Mouse (Mus musculus): Measurements from ENCODE around the gene Taf11.

The Taf11 gene

DNA sequence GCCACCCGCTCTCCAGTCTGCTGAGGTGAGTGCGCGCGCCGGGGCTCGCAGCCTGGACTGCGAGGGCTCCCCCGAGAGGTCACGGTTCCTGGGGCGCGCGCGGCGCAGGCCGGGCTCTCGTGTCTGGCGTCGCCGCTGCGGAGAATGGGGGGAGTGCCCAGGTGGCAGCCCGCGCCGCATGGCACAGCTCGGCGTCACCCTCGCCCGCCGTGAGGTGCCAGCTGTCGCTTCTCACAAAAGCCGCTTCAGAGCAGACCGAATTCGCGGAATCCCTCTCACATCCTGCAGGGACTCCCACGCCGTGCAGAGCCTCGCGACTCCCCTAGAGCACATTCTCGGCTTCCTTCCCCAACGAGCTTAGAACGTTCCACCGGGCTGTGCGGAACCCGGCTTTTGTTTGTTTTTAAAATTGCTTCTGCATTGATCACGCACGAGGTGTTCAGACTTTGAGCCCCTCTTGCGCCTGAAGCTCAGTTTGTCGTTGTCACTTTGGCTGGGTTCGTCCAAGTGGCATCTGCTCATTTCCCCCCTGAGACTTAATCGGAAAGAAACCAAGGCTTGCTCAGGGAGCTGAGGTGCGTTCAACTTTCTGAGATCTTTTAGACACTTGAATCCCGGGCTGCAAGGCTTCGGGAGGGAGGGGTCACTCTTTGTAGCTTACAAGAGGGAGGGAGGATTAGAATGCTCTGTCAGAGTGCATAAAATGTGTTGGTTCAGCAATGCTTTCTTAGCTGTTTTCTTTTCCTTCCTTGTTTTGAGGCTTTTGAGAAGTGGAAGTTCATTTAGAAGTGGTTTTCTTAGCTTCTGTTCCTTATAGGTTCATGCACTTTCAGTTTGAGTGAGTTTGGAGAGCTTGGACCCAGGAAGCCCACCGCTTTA lies at the start of gene Taf11:
Gene Taf11, minus strand, starts transcription at position 223 of the 879 bp plus-strand sequence.
- DNase-seq (ENCODE audit: low spot score) = no peak

DNA sequence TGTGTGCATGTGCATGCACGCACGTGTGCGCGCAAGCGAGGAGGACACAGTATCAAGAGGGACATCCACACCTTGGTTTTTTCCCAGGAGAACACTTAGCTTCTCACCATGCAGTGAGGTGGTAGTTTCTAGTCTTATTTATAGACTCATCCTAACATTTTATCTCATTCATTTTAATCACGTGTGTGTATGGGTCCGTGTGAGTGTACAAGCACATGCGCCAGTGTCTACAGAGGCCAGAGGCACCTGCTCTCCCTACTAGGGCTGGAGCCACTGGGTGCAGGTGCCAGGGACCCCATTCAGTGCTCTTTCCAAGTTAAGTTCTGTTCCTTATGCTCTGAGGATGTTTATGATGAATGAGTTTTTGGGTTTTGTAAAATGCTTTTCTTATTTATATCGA lies 48.0 kb upstream of the Taf11 start:
- no peak for DNase-seq (ENCODE audit: low spot score)

DNA sequence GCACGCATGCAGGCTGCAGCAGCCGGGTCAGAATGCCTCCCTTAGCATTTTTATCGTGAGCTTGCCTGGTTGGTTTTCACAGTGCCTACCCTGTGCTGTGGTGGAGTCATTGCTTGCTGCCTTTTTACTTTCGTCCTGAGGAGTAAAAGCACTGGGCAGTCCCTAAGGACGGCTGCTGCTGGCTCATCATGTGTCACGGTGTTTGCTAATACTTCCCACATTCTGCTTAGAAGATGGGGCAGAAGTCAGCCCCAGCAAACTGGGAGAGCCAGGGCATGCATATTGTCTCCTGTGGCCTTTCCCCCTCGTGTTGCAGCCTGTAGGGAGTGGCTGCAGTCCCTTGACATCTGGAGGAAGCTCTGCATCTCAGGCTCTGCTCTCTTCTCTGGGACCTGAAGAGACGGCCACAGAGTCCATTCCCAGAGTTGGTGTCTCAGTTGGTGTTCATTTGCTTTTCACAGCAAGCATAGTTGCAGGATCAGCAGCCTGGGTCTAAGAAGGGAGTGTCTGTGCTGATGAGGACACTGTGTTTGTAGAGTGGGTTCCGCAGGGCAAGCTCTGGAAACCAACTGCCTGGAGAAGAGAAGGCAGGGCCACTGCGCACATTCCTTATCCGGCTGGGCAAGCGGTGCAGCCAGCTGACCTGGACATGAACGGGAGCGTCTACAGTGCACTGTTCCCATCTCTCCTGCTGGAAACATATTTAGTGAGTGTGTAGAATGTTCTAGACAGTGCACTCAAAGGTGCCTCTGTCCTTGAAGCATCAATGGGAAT lies 45.2 kb upstream of the Taf11 start:
- no peak for DNase-seq (ENCODE audit: low spot score)

DNA sequence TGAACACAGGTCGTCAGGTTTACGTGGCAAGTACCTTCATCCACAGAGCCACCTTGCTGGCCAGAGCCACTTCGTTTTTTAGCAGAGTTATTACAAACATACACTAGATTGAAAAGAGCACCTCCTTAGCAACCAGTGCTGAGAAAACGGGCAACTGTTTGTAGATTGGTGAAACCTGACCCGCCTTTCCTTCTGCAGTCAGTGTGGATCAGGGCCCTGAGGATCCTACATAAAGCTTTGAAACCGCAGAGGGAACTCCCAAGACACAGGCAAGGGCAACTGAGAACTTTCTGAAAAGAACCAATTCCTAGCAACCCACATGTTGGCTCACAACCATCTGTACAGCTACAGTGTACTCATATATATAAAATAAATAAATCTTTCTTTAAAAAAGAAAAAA lies 43.5 kb upstream of the Taf11 start:
- DNase-seq (ENCODE audit: low spot score) = no peak

DNA sequence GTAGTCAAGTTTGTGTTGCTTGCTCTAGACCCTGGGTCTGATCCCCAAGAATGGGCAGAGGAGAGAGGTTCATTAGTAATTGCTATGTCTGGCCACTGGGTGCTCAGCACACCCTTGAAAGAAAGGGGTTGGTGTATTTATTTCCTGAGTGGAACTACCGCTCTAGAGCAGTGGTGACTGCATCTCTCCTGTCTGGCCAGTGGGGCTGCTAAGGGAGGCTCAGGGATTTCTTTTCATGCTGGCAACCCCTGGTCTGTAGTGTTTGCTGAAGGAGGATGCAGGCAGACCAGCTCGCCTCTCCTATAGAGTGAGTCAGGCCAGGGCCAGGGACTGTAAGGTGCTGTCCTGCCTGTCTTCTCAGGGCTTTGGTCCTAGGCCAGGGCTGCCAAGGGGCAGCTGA lies 37.5 kb upstream of the Taf11 start:
- no peak for DNase-seq (ENCODE audit: low spot score)

DNA sequence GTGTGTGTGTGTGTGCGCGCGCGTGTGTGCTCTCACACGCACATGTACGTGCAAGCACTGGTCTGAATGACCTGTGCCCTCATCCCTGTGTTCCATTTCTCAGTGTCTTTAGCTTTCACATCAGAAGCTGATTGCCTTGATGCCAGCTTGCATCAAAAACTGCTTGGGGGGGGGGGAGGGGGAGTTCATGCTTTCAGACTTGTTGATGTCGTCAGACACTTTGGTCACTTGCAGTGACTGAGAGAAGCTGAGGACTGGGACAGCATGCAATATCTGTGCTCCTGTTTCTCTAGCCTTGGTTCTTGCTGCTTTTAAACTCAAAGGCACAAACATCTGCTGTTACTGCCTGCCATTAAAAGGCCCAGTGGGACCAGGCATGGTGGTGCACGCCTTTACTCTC lies 36.7 kb upstream of the Taf11 start:
- DNase-seq (ENCODE audit: low spot score) = no peak

DNA sequence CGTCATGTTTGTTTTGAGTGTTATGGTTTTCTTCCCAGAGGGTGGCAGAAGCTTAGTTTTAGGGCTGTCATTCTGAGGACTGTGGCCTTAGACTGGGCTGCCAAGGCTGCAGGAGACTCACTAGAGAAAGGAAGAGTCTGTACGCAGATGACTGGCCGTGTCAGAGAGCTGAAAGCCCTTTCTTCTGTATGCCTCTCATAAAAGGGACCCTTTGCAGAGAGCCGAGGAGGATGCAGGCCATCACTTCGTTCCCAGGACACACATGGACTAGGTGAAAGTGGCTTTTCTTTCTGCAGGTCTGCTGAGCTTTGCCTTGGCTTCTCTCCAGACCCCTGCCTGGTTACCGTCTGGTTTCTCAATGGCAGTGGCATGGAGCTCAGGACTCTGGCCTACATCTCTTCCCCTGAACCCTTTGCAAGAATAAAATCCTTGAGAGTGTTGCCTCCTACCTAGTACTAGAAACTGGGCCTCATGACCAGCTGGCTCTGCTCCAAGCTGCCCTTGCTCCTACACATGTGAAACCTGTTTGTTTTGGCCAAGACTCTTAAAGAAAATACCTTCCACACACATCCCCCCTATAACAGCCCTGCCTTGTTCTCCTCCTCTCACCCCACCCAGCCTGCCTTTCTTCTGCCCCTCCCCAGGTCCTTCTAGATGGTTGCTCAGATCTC lies 36.0 kb upstream of the Taf11 start:
- no peak for DNase-seq (ENCODE audit: low spot score)

DNA sequence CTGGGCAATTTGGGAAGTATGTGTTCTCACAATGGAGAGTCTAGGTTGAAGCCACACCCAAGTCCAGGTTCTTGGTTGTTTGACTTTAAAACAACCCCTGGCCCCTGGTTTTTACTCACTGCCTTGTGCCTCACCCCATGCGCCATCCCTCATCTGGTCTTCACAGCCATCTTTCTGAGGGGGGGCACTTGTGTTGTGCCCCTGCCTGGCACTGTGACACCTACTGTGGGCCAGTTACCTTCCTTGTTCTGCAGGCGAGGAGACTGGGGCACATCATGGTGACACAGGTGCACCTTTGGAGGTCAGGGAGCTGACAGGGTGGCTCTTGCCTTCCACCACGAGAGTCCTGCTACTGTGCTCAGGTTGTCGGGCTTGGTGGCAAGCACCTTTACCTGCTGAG lies 32.5 kb upstream of the Taf11 start:
- no peak for DNase-seq (ENCODE audit: low spot score)

DNA sequence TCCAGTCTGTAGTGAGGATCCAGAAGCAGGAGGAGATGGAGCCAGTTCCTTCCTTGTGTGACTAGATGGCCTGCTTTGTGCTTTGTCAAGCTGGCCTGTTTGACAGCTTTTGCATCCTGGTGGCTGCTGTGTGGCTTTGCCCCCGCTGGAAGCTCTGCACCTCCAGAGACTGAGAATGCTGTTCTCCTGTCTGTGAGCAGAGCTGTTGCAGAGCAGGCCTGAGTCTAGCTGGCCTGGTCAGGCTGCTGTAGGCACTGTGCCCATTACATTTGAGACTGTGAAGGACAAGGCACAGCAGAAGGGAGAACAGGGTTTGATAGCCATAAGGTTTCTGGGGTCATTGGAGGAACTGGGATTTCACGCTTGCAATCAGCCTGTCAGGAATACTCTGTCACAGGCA lies 32.1 kb upstream of the Taf11 start:
- no peak for DNase-seq (ENCODE audit: low spot score)

DNA sequence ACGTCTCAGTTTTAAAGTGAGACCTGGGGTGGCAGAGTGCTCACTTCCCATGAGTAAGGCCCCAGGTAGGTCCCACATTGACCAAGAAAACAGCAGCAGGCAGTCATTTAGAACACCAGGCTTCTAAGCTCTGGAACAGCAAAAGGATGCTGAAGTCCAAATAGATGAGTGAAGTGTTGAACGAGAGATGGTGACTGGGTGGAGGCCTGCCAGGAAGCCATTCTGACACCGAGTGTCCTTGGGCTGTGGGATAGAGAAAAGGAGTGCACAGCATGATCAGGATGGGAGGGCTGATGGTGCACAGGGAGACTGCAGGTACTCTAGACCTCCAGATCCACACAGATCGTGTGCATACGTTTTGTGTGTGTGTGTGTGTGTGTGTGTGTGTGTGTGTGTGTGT lies 31.5 kb upstream of the Taf11 start:
- no peak for DNase-seq (ENCODE audit: low spot score)

DNA sequence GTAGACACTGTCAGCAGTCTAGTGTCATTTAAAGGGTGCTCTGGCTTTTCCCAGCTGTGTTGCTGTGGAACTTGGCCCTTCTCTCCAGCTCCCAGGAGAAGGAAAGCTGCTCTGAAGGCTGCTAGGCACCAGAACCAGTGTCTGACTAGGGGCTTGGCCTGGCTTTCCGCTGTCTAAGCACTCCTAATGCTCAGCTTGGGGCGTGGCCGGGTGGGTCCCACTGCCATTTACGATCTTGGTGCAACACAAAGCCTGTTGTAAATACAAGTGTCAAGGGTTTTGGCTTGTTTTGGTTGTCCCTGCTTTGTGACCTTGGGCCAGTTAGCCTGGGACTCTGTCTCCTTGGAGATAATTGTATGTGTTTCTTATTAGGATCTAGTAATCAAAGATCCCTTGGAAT lies 30.7 kb upstream of the Taf11 start:
- no peak for DNase-seq (ENCODE audit: low spot score)

DNA sequence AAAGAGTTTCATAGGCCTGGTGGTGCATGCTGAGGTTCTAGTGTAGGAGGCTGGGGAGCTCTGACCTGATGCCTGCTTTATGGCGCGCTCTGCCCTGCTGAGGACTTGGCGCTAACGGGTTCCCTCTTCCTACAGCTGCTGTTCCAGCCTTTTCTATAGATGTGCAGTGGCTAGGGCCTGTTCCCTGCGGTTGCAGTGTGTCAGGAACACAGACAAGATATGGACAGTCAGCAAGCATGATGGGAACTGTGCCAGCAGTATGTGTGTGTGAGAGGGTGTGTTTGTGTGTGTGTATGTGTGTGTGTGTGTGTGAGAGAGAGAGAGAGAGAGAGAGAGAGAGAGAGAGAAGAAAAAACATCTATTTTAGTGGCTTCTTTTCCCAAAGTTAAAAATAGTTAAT lies 29.4 kb upstream of the Taf11 start:
- no peak for DNase-seq (ENCODE audit: low spot score)

DNA sequence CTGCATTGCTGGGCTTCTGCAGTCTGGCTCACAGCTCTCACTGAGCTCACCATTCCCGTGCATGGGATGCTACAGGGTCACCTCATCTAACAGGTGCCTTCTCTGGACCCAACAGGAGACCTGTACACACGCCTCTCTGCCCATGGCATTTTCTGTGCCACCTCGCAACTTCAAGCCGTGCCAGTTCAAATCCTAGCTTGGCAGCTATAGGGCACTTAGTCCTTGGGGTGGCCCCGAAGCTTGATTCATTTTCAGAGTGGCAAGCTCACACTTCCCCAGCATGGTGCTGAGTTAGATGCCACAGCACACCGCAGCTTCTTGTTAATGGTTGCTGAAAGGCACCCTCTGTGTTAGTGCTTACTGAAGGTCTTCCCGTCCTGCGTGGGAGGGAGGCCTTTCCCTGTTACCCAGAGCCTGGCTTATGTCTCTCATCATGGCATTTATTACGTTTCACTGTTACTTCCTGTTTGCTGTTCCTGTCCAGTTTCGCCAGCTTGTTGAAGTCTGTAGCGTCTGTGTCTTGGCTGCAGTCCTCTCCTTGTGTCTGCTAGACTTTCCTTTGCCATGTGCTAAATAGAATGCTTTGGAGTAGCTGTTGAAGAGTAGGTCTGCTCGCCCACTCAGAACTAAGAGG lies 28.6 kb upstream of the Taf11 start:
- no peak for DNase-seq (ENCODE audit: low spot score)

DNA sequence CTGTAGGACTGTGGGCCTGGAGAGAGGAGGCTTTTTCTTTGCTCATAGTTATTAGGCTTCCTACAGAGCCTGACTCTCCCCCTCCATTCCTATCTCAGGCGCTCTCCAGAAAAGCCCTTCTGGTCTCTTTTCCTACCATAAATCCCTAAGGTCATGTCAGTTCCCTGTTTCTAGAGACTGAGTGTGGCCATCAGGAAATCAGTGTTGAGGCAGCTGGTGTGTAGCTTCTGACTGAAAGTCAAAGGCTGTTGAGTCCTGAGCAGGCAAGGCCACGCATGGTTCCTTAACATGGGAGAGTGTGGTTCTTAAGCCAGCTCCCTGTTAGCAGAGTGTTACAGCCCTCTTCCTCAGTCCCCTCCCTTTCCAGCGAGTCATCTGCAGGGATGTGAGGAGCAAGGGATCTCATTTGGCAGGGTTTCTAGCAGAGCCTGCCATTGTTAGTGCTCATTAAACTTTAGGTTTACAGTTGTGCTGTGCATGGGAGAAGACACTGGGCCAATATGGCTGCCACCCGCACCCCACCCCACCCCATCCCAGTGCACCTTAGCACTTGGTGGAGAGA lies 27.5 kb upstream of the Taf11 start:
- DNase-seq (ENCODE audit: low spot score) = no peak

DNA sequence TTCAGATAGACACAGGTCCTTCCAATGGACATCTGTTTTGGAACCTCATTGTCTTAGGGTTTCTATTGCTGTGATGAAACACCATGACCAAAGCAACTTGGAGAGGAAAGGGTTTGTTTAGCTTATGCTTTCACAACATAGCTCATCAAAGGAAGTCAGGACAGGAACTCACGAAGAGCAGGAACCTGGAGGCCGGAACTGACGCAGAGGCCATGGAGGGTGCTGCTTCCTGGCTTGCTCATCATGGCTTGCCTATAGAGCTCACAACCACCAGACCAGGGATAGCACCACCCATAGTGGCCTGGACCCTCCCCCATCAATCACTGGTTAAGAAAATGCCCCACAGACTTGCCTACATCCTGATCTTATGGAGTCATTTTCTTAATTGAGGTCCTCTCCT lies 25.4 kb upstream of the Taf11 start:
- no peak for DNase-seq (ENCODE audit: low spot score)

DNA sequence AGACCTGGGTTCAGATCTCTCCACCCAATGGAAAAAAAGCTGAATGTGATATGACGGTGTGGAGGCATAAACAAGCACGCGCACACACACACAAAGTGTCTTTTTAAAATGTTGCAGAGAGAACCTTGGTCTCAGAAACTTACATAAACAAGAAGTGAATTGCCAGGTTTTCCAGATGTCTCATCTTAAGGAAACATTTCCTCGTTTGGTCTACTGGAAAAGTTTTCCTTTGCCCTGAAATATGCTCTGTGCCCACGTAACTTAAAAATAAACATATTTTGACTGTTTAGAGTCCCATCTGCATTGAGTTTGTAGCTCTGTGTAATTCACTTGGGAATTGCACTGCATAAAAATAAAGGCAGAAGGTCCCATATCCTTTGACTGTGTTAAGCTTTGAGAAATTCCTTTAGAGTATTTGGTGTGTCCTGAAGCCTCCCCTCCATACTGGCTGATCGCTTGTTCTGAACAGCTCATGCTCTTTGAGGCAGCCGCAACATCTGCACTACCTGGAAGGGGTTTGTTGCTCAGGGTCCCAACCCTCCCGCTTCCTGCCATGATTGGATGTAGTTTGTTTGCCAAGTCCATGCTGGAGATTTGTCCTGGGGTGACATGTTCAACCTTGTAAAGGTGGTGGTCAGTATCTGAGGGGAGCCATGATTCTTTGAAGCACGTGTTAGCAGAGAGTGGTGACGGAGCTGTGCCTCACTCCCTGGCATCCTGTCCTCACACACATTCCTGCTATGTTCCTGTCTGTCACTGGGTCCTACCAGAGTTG lies 24.7 kb upstream of the Taf11 start:
- no peak for DNase-seq (ENCODE audit: low spot score)

DNA sequence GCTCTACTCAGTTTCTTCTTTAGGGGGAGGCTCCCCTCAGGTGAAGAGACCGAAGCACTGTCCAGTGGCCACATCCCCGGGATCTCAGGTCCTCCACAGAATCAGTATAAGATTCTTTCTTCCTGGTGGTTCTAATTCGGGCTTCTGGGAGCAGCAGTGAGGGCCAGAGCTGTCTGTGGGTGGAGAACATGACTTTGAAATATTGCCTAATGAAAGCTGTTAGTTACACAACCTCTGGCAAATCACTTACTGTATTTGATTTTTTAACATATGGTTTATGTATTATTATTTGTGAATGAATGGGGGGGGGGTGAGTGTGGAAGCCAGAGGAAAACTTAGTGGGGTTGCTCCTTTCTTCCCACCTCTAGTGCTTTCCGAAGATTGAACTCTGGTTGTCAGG lies 22.2 kb upstream of the Taf11 start:
- no peak for DNase-seq (ENCODE audit: low spot score)

DNA sequence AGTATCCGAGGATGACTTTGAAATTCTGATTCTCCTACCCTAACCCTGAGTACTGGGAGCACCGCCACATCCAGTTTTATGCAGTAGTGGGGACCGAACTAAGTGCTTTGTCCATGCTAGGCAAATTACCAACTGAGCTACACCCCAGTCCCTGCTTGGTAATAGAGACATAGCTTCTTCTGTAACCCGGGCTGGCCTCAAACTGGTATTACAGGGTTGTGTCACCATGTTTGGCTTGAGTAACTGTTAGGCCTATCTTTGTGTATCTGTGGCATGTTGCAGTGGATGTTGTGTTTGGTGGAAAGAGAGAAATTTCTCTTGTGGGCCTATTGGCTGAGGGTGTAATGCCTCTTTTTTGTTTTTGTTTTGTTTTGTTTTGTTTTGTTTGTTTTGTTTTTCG lies 20.6 kb upstream of the Taf11 start:
- no peak for DNase-seq (ENCODE audit: low spot score)

DNA sequence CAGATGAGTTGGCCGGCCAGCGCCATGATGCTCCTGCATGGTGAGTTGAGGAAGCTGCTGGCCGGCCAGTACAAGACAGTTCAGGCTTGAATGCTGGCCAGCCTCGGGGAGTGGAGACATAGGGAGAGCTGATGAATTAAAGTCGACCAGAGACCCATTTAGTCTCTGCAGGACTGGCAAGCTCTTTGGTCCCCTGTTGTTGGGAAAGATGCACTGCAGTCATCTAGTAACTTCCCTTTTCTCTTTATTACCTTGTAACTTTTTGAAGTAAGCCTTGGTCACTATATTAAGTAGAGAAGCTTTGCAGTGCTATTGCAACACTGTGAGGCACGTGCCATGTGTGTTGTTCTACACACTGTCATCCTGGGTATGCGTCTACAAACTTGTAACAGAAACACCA lies 15.9 kb upstream of the Taf11 start:
- DNase-seq (ENCODE audit: low spot score) = no peak

DNA sequence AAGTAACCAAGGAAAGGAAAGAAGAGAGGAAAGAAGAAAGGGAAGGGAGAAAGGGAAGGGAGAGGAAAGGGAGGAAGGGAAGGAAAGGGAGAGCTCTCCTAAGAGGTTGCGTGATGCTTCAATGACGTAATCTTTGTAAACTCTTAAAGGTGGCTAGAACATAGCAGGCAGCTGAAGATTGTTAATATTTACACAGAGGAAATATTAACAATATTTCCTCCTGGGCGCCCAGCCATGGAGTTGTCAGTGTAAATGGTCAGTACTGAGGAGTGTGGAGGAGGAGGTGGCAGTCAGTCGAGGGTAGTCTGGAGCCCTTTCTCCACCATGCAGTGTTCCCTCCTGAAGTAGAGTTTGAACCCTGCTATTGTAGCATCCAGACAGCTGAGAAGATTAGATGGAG lies 15.4 kb upstream of the Taf11 start:
- no peak for DNase-seq (ENCODE audit: low spot score)

DNA sequence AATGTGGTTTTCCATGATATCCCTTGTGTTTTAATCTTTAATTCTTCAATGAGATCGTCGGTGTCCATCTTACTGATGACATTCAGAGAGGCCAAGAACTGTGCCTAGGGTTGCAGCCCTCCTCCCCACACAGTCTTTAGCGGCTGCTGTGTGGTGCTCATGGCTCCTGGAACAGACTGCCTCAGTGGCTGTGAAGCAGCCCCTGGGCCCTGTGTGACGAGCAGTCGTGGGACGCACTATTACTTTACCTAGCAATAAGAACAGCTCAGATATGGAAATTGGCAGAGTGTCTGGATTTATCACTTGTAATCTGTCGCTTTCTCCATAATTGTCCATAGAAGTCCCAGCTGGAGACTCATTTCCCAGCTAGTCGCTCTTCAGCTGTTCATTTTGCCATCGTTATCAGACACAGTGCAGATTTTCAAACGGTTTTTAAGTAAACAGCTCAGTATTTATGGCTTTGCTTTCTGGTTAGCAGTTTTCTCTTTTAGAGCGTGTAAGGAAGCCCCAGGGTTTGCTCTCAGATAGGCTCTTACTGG lies 12.6 kb upstream of the Taf11 start:
- DNase-seq (ENCODE audit: low spot score) = no peak

Measured in urinary bladder, postnatal 10 days (tissue).